Mouse (Mus musculus): ENCODE measurements around the gene Akap4.

Akap4 gene

GRCm38 (mm10) chrX:7067219-7067618 lies at the start of gene Akap4:
Gene Akap4 (plus strand): TSS chrX:7067519.
- no peak for DNase-seq (ENCODE audit: low read depth)

DNA sequence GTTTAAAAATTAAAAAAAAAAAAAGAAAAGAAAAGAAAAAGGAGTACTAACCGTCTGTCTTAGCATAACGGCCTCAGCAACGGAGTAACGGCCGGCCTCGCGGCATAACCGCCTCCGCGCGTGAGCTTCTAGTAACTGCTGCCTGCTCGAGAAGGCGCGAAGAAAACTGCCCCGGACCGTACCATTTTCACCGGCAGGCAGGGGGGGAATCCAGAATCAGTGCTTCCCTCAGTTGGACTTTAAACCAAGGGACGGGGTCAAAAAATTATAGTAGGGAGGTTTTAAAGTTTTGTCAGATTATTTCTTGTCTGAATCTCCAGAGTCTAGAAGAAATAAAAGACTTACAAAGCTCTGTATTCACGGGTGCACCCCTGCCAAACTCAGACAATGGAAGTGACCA lies 25.8 kb upstream of the Akap4 start, which contains the start of gene Ccnb3:
TSS of gene Ccnb3 (minus strand) at position 101 of the 400 bp plus-strand sequence.
- no peak for DNase-seq (ENCODE audit: low read depth)

GRCm38 (mm10) chrX:7057056-7057455 lies 10.3 kb upstream of the Akap4 start:
- no peak for DNase-seq (ENCODE audit: low read depth)

DNA sequence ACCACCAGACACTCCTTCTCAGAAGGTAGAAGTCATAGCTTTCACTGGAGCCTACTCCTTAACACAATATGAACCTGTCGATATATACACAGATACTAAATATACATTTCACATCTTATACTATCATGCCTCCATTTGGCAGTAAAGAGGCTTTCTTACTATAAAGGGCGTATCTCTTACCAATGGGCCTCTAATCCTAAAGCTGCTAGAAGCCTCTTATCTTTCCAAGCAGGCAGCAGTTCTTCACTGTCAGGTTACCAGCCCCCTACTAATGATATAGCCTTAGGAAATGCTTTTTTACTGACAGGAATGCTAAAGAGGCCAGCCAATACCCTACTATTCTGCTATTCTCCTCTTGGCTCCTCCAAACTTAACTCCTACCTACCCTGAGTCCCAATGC lies 9.7 kb upstream of the Akap4 start:
- no peak for DNase-seq (ENCODE audit: low read depth)

DNA sequence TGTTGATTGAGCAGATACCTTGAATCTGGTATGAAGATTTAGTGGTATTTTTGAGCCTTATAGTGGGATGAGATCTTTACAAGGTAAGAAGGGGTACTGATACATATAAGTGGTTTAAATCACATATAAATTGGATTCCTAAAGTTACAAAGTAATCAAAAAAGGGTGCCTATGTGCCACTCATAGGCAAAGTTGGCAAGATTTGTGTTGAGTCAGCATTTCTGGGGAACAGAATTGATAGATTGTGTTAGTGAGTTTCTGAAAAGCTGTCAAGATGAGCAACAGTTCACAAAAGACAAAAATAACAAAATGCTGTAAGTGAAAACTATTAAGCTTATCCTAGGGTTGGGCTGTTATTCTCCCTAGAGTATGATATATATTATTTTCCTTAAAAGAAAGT lies 3.2 kb upstream of the Akap4 start:
- no peak for DNase-seq (ENCODE audit: low read depth)

- no peak for DNase-seq (ENCODE audit: low read depth)
Observed at GRCm38 (mm10) chrX:7068002-7068401, 683 bp downstream of the Akap4 start.

DNA sequence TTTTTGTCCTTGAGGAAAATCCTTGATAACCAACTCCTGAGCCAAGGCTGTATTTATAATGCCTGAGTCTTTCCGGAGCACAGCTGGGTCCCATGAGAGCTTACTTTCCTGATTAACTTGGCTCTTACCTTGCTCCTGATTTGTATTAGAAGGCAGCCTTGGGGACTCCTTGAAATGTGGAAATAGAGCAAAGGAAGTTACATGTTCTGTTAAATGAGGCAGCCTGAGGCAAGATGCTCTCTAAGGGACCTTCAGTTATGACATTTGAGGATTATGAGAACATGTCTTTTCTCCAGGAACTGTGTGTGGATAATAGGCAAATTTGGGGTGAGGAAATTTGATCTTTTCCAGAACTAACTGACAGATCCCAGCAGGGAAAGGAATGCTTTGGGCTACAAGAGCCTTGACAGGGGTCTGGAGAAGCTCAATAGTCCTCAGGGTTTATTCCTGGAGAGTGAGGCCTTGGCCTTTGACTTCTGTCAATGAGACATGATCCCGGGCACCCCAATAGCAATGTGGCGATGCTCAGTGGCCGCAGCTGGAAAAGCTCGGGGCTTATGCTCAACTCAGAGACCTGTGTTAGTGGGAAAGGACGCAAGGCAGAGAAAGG lies 12.6 kb downstream of the Akap4 start:
- DNase-seq (ENCODE audit: low read depth): no peak

DNA sequence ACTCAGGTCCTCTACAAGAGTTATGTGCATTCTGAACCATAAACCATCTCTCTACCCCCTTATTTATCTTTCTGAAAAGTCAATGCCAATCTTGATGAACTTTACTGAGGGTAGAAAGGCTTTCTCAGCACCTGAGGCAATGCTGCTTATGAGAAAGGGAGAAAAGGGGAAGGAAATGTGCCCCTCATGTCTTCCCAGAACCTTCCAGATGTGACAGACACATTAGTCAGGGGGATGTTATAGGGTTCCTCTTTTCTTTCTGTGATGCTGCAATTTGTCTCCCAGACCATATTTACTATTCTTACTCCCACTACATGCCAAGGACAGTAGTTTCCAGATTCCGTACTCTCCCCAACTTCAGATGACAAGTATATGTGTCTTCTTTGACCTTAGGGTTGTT lies 18.6 kb downstream of the Akap4 start:
- DNase-seq (ENCODE audit: low read depth): no peak

DNA sequence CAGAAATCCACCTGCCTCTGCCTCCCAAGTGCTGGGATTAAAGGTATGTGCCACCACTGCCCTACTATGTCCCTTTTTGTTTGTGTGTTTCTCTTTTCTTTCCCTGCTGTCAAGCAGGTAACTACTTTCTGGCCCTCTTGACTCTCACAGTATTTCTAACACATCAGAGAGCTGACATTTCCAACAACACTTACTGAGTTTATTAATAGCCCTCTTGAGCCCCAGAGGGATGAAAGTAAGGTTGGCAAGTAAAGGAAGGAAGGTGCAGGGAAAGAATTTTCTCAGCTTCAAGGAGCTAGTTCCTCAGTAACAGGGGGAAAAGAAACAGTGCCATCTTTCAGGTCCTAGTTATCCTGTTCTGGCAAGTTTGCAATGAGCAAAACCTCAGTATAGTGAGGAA lies 23.0 kb downstream of the Akap4 start:
- no peak for DNase-seq (ENCODE audit: low read depth)

GRCm38 (mm10) chrX:7102280-7102679 lies 35.0 kb downstream of the Akap4 start:
- no peak for DNase-seq (ENCODE audit: low read depth)

GRCm38 (mm10) chrX:7114885-7115284 lies 47.6 kb downstream of the Akap4 start:
- no peak for DNase-seq (ENCODE audit: low read depth)

GRCm38 (mm10) chrX:7121618-7122280 lies 54.4 kb downstream of the Akap4 start:
- DNase-seq (ENCODE audit: low read depth): no peak

Measured in induced T-regulatory cell, adult 2 months (primary cell).